ENCODE assay signal across 10 mouse cellular contexts in the genomic region with DNA sequence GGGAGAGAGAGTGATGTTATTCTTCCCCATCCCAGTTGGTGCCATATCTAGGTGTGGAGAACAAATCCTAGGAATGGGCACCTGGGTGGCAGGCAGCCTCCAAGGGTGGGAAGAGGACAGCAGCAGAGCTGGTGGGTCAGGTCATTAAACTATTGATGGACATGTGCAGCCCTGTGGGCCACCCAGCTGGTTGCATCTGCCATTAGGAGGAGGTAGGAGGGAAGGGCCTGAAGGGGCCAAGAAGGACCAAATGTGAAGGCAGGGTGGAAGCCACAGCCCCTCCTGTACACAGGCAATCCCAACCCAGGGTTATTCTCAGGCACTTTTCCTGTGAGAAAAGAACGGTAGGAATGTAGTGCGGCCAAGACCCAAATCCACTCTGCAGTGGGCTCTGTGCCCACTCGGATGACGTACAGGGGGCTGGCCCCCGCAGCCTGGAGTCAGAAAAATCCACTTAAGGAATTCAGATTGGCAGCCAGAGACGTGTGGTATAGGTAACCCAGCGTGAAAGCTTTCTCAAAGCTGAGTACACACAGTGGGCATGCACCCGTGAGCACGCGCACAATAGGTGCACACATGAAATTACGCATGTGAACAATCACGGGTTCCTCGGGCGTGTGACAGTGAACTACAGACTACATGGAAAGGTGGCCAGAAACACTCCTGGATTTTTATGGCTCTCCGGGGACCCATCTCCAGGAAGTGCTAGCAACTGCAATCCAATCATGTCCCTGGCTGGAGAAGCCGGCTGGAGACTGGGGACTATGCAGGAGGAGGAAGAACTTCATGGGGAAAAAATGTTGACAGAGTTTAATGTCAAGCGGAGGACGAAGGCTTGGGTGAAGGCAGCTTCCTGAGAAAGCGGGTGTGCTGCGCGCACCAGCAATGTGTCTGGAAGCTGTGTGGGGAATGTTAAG.
A peak's percentile ranks its signal among the peaks of the same experiment; 100 is the strongest.
DNase-seq lines count a peak whose midpoint lies in the region; ATAC-seq lines count a peak whose summit lies in the region.
"Had no signal": no experiment of that assay in that cellular context is flagged by ENCODE, and none has a peak within 500 bp of the region (broad histone marks: within the 10 kb centered on the region; RNA-seq: fewer than 3 reads in every experiment).

No protein-coding gene starts in this region.

- WGBS in heart, embryonic 13.5 days: 66% methylated on average over 21 of the region's 21 CpGs

- no peak for ATAC-seq in heart, embryonic 13.5 days (ENCODE audit: extremely low read depth, insufficient number of reproducible peaks, low FRiP score, low TSS enrichment)
- ATAC-seq in frontal cortex, adult (ENCODE audit: low TSS enrichment): no peak

- no peak overlapping the region for H3K4me2 ChIP-seq in heart, embryonic 13.5 days
- H3K4me2 ChIP-seq: hindbrain, embryonic 15.5 days had no signal

- peak; percentile 44 for DNase-seq in adrenal gland, postnatal 14 days
- no peak for DNase-seq in adrenal gland, postnatal 4 days (ENCODE audit: low spot score in 2 of 2)
- DNase-seq in kidney, postnatal 36 days: peak; percentile 59 to 63
- peak; percentile 67 to 81 for DNase-seq in lung, postnatal 4 days
- DNase-seq in thymus, postnatal 25 days: no peak
- DNase-seq in right cerebral cortex, postnatal 4 days: no peak

- peaks cover 93% of the 10 kb centered on the region for H3K4me1 ChIP-seq in heart, embryonic 13.5 days

- H3K27ac ChIP-seq in heart, embryonic 13.5 days (replicated peaks): peak overlapping the region; percentile 82
- H3K27ac ChIP-seq: hindbrain, embryonic 15.5 days; liver, embryonic 14.5 days had no signal

- peak overlapping the region; percentile 42; the same call in 1 of the 2 replicates for H3K9ac ChIP-seq in heart, embryonic 13.5 days
- H3K9ac ChIP-seq: hindbrain, embryonic 15.5 days; liver, embryonic 14.5 days had no signal

- no peaks in the 10 kb centered on the region for H3K9me3 ChIP-seq in heart, embryonic 13.5 days
- H3K9me3 ChIP-seq: hindbrain, embryonic 15.5 days had no signal

- no peaks in the 10 kb centered on the region for H3K27me3 ChIP-seq in heart, embryonic 13.5 days (replicated peaks)
- H3K27me3 ChIP-seq: hindbrain, embryonic 15.5 days had no signal

- no peak overlapping the region for H3K4me3 ChIP-seq in heart, embryonic 13.5 days
- H3K4me3 ChIP-seq: hindbrain, embryonic 15.5 days had no signal

- peaks cover 9% of the 10 kb centered on the region; the same call in 1 of the 2 replicates for H3K36me3 ChIP-seq in heart, embryonic 13.5 days
- H3K36me3 ChIP-seq: hindbrain, embryonic 15.5 days had no signal

Comparison
In these comparisons a context has a peak if more than half of its experiments do, and no peak if none do; other contexts are left out.
1. DNase-seq: peak in adrenal gland, postnatal 14 days (single experiment), kidney, postnatal 36 days (2 of 2) and lung, postnatal 4 days (2 of 2); none in adrenal gland, postnatal 4 days (0 of 2), thymus, postnatal 25 days (single experiment) and right cerebral cortex, postnatal 4 days (single experiment).